Mouse (Mus musculus): ENCODE data around the gene Cyp2ab1.

GRCm38 (mm10) chr16:20354011-20354410 lies 28.8 kb upstream of the Cyp2ab1 start:
- TF ChIP-seq CTCF (IDR thresholded peaks at IDR 0.05; ENCODE audit: low read depth) (no peak), EP300 (IDR thresholded peaks at IDR 0.05; ENCODE audit: low read depth) (no peak)
